Mouse (Mus musculus) thymus, postnatal 10 days (tissue): ENCODE measurements at regions not wholly inside any gene's neighbourhood (a gene's known extent, or its start where the extent isn't known, plus 50 kb on each side); places are given as distances from the start of the nearest gene placed in this dataset.

Experiments used
- DNase-seq, 2 experiments: peaks; one replicate each; pipeline ENCODE4 v3.0.0; 2021; ENCODE audit warnings: low spot score in 2 of 2

DNA sequence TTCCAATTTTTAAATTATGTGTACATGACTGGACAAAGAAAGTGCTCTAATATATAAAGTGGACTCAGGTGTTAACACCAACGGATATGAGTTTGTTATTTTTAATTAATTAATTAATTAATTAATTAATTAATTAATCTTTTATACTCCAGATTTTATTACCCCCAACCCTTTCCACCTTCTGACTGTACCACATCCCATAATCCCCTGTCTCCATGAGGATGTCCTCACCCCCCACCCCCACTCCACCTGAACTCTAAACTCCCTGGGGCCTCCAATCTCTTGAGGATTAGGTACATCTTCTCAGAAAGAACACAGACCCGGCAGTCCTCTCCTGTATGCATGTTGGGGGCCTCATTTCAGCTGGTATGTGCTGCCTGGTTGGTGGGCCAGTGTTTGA, 182.8 kb downstream of the Rassf9 start:
- DNase-seq = no peak

DNA sequence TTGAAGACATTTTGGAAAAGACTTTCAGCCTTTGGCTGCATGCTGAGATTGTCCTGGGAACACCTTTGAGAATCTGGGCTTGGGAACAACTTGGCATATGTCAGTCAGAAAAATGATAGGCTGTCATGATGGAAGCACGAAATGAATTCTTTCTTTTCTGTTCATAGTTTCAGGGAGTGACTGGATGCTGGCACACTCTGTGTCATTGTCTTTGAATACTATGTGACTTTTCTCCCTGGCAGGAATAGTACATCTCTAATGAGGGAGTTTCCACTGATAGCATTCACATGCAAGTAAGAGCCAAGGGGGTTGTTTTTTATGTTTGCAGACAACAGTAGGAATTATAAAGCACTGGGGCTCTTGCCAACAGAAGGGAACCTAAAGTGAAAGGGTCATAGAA, 177.9 kb downstream of the Rassf9 start:
- no peak for DNase-seq

DNA sequence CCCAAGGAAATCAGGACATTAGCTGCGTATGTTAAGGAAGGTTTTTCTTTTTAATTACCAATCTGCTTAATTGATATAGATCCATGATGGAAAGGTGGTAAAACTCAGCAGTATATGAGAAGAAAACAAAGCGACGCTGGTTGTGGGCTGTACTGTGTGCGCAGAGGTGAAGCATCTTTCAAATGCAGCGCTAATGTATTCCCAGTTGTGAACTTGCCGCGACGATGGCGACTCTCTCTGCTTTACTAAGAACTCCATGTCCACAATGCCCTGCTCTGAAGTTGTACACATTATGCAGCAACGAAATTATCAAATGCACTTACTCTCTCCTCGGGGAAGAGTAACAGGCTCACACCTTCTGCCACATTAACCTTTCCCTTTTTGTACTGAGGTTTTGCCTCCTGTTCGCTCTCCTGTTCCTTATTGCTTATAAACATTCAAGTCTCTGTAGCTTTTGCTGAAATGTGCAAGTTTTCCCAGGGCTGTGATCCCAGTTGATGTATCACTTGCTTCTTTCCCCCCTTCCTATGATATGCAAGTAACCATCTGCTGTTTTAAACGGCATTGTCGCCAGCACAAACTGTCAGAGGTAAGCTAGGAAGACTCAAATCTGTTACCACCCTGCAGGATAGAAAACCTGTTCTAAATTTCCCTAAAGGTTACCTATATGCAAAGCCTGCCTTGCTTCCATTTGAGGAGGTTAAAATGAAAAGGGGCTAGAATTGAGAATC, 174.8 kb downstream of the Rassf9 start:
- DNase-seq = no peak

DNA sequence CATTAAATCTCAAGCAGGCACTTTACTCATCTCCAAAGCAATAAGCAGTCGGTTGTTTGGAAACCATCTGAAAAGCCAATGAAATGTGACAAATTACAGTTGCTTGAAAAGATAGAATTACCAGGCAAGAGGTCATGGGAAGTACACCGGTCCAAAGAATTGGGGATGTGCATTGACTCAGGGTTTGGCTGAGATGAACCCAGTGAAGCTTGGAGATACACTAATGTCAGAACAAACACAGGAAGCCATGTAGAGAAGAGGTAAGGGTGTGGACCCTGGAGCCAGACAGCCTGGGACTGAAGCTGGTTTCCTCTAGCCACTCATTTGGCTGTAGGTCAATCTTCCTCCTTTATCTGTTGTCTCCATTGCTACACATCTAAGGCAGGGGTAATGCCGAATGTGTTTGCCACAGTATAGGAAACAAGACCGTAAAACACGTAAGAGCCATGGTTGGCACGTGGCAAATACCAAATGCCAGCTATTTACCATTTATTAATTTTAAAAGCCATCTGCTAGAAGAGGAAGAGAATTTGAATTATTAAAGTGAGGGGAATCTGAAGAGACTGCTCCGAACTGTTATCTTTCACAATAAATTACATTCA, 173.9 kb downstream of the Rassf9 start:
- DNase-seq = no peak

- DNase-seq = no peak
These were observed 155.3 kb downstream of the Rassf9 start for GRCm38 (mm10) chr10:102667359-102667758.

GRCm38 (mm10) chr10:102659683-102660082, 147.7 kb downstream of the Rassf9 start:
- no peak for DNase-seq

DNA sequence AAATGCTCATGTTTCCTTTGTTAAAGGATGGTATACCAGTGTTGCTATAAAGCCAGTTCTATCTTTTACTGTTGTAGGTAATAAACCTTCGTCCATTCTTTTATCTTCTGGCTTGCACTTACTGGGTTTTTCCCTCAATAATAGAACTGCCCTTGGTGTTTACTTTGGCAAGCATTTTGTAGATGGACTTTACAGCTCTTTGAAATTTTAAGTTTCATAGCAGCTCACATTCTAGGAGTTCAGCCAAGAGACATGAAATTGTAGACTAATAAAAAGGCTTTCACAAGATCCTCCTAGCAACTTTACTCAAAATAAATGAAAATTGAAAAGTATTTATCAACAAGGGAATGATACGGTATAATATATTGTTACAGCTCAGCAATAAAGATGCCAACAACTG, 124.5 kb downstream of the Rassf9 start:
- DNase-seq = no peak

GRCm38 (mm10) chr10:102633438-102633837, 121.4 kb downstream of the Rassf9 start:
- DNase-seq = no peak

- DNase-seq = no peak
These were observed 116.6 kb downstream of the Rassf9 start for GRCm38 (mm10) chr10:102628609-102629008.

DNA sequence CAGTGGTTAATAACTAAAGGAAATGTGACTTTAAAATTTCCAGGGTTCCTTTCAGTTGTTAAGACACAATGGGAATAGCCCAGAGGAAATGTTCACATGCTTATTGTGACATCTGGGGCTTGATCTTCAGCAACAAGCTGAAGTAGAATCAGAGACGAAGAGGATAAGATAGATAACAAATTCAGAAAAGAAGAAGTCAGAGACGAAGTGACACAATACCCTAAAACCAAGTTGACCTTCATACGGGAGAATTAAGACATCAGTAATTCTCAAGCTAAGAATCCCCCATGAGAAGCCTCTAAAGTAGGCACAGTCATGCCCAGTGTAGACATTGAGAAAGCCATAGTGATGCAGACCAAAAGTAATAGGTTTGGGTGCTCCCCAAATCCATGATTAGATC, 111.9 kb downstream of the Rassf9 start:
- DNase-seq = no peak

- DNase-seq = no peak
These were observed 110.6 kb downstream of the Rassf9 start for GRCm38 (mm10) chr10:102622583-102623008.

GRCm38 (mm10) chr10:102618711-102619110, 106.7 kb downstream of the Rassf9 start:
- DNase-seq = no peak

DNA sequence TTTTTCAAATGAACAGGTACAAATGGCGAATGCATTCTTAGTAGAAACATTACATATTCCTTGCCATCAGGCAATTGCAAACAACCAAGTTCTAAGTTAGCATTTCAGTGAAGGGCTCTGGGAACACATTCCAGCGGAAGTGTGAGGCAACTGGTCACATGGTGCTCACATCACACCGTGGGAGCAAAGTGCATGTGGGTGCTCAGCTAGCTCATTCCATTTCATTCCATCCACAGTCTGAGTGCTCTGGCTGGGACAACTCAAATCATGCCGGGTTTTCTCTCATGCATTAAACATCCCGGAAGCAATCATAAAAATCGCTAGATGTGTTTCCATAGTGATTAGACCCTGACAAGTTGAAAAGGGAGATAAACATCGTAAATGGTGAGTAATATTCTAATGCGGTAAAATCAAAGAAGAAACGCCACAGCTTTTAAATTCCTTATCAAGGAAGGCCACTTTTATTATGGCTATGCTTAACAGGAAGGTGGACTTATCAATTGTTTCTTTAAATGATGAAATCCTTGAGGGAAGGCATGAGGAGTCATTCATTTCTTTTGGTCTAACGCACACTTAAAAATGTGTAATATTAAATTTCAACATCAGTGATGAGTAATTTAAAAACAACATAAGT, 104.1 kb downstream of the Rassf9 start:
- no peak for DNase-seq
